Mouse (Mus musculus) frontal cortex, postnatal 25 days (tissue): ENCODE results near the gene Cct7.

ENCODE experiments used
- DNase-seq, 2 experiments: peaks; one replicate each; pipeline ENCODE4 v3.0.0; 2022; ENCODE audit warnings: low spot score in 2 of 2

The Cct7 gene

DNA sequence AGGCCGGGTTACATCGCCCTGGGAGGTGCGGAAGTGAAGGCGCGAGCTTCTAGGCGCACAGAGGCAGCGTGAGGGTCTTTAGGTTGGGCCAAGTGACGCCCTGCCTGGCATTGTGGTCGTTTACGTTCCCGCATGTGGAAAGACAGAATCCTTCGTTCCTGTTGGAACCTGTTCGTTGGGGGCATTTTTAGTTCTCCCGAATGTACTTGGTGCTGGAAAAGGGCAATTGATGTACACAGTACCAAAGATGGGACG is 1.0 kb downstream of the Cct7 start:
- no peak for DNase-seq

DNA sequence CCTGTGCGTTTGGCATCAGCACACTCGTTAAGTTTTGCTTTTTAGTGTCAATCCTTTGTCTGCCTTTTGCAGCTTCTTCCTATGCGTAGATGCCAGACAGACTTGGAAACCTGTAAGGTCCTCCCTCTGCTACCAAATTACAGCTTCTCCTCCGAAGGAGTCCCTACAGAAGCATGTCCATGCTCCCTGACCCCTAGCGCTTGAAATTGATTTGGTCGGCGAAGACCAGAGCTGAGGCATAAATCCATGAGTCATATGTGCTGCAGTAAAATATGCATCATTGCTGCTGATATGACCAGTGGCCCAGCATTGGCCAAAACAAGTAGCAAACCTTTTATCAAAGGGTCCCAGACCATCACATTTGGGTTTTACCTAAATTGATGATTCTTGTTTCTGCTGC is 1.5 kb downstream of the Cct7 start:
- DNase-seq, result no peak

DNA sequence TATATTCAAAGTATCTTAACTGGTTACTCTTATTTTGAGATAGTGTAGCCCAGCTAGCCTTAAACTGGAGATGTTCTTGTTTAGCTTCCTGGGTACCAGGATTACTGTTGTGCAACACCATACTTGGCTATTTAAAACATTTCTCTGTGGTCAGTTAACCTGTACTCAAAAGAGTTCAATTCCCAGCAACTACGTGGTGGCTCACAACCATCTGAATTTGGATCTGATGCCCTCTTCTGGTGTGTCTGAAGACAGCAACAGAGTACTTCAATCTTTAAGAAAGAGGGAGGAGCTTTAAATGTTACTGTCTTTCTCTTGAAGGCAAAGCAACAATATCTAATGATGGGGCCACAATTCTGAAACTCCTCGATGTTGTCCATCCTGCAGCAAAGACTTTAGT is 8.3 kb downstream of the Cct7 start:
- no peak for DNase-seq

DNA sequence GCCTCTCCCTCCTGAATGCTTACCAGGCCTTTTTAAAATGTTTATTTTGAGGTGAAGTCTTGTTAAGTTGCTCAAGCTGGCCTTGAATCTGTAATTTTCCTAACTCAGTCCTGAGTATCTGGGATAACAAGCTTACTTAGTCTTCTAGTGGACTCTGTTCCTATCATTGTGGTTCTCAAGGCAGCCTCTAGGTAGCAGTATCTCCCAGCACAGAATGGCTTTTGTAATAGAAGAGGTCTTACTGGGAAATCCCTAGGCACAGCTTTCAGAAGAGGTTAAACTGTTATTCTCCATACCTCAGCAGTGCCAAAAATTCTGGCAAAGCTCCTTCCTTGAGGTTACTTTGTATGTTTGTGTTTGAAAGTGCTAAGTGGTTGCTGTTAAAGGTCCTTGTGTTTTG is 14.1 kb downstream of the Cct7 start:
- no peak for DNase-seq

DNA sequence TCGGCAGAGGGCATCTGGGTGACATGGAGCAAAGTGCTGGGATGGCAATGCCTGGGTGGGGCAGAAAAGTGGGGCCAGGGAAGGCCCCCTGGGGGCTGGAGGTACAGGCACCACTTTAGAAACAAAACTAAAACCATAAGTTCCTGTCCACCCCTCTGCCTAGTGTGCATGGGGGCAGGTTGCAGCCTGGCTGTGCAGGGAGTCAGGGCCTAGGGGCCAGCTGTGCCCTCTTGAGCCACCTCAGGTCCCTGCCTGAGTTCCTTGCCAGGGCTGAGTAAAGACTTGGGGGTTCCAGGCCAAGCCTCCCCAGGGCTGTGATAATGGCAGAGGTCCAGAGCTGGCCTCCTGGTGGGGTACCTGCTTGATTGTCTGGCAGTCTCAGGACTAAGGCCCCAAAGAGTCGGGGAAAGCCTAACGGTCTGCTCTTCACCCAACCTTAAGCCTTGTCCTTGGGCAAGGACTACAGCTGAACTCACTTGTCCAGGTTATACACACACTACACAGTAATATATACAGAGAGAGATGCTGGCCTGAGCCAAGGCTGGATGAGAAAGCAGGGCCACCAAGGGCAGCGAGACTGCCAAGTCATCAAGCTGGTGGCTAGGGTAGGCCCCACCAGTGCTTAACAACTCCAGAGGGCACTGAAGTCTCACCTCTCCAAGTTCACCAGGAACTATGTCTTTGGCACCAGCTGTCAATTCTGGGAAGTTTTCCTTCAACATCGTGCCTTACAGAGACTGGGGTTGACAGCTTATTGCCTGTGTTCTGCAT is 18.5 kb downstream of the Cct7 start:
- no peak for DNase-seq

DNA sequence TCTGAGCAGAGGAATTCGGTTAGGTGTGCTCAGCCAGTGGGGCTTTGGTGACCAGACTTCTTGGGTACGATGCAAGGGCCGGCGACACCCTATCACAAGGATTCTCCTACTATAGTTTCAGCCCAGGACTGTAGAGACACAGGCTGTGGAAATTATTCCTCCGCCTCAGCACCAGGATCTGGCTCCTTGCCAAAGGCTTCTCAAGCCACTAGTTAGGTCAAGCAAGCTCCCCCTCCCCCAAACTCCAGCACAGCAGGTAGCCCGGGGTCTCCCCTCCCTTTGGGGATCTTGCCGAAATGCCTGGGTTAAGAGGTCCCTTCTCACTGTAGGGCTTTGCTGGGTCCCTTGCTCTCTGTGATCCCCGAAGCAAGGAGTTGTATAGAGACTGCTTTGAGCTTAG is 20.6 kb downstream of the Cct7 start:
- DNase-seq, result no peak

DNA sequence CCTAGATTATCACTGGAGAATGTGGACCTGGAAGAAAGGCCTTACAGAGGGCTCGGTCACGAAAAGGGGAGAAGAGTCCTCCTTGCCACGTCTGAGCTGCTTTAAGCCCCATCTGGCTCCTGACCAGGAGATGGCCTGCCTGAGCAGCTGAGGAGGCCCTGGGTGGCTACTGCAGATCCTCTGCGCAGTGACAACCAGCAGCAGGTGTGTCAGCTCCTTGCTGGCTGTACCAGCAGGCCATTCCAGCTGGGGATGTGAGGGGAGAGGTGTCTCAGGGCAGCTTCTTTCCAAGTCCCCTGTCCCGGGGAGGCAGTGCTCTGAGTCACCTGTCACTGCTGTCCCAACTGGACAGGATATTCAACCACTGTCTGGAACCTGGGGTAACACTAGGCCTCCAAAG is 21.2 kb downstream of the Cct7 start:
- no peak for DNase-seq

DNA sequence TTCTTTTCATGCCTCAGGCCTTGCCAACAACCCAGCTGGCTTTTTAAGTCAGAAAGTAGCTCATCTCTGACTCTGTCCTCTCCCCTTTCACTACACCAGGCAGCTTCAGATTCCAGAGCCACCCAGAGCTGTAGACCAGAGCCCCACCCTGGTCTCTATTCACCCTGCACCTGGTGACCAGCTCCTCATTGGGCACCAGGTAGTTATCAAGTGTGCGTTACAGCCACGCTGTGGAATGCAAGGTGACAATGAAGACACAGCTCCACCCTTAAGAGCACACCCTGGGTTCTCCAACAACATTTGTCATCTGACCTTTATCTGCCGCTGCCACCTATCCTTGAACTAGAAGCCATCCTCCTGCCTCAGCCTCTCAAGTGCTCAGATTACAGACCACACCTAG is 24.3 kb downstream of the Cct7 start:
- DNase-seq, result no peak

DNA sequence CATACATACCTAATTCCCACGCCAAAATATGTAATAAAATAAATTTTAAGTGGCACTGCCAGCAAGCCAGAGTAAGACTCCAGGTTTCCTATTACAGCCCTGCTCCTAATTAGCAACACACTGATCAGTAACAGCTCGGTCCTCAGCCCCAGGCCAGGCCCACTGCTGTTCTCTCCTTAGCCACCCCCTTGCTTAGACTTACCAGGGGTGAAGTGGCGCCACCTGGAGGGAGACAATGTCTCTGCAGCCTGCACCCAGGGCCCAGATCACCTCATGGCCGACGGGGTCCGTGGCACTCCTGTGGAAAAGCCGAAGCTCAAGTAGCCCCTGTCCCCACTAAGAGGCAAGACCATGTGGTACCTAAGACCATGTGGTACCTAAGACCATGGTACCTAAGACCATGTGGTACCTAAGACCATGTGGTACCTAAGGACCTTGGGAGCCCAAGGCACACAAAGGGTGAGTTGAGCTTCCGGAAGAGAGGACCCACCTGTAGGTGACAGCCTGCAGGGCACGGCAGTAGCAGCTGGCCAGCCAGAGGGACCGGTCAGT is 26.1 kb downstream of the Cct7 start:
- DNase-seq, result no peak

DNA sequence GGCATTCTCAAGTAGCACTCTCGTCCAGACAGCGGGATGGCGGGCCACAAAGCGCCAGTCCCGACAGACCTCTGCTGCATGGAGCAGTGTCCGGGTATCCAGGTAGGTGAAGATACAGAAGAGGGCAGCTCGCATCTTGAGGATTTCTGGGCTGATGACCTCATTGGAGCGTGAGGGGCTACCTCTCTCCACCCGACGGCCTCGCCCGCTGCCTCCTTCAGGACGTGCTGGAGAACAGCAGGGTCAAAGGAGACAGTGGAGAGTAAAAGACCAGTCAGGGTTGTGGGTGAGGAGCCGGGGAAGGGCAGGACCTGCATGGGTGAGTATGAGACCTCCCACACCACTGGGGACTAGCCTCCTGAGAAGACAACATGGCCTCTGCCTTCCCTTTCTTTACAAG is 27.1 kb downstream of the Cct7 start:
- no peak for DNase-seq

DNA sequence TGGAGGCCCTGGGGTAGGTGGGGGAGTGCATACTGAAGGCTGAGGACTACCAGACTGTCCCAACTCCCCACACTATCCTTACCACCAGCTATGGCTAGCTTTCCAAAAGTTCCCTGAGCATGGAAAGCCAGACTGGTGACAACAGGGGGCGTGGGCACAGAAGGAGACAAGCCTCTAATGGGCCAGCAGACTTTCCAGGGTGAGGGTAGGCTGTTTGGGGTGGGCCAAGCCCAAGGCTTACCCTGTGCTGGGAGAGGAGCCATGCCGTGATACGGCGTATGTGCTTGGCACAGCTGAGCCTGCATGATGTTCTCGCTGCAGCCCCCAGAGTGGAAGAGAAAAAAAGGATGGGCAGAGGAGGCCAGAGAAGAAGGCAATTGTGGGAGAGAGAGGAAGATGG is 28.7 kb downstream of the Cct7 start:
- no peak for DNase-seq

DNA sequence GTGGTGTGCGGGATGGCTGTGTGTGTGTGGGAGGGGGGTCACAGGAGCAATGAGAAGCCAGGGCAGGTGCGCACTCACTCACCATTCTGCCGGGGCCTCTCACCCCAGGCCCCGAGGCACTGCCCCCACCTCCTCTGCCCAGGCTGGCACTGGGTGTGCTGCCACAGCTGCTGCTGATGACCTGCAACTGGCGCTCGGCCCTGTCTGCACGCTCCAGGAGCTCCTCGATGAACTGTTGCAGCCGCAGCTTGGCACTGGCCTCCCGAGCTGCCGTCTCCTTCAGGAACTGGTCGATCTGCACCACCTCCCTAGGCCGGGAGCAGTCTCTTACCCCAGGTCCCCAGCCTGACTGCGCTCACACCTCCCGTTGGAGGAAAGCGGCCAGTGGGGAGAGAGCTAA is 29.4 kb downstream of the Cct7 start:
- DNase-seq, result no peak

DNA sequence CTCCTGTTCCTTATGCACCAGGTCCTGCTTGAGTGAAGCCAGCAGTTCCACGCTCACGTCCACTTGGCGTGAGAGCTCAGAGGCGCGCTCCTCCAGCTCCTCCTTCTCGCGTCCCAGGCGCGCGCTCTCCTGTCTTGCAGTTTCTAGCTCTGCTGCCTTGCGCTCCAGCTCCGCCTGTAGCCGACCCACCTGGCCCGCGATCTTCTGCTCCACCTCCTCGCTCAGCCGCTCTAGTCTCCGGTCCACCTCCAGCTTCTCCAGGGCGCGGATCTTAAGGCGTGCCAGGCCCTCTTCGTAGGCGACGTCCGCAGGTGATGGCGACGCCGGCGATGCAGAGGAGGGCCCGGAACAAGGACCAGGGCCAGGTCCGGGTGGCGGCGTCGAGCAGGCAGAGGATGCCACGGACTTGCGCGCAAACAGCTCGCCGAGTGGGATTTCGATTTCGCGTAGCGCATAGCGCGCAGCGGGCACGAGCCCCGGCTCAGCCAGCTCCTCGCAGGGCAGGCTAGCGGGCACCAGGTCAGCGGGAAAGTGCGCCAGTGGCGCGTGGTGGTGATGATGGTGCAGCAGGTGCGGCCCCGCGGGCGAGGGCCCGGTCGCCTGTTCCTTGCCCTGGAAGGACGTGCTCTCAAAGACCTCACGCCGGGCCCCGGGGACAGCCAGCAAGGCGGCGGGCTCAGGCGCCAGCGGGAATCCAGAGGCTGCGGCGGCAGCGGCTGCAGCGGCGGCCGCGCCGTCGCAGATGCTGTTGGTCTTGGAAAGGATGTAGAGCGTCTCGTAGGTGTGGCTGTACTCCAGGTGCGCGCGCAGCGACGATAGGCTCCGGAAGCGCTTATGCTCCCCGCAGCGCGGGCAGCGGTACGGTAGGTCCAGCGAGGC is 32.8 kb downstream of the Cct7 start:
- no peak for DNase-seq

DNA sequence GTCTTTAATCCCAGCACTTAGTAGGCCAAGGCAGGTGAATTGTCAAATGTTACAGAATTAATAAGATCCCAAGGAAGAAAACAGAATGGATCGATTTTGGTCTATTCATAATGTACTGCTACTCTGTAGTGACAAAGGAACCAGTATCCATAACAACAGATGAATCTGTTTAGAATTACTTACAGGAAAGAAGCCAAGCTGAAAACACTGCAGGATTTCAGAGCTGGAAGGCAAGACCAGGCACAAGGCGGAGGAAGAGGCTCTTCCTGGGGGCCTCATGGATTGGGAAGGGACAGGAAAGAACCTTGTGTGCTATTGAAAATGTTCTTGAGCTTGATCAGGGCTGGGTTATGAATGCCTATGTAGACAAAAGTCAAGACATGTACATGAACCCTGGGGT is 34.4 kb downstream of the Cct7 start:
- no peak for DNase-seq

DNA sequence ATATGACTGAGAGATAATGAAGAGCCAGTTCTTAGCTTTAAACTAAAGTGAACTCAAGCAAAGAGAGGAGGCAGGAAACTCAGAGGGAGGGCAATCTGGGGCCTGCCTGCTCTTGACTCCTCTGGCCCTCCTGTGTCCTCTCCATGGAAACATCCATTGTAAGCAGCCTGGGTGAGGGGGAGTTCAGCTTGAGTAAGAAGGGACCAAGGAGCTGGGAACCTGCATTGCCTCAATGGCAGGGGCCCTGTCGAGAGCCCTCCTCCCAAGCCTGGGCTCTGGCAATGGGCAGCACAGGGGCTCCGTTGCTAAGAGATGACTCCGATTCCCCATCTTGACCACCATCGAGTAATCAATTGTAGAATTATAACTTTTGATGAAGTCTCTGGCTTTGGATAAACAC is 37.2 kb downstream of the Cct7 start:
- no peak for DNase-seq

DNA sequence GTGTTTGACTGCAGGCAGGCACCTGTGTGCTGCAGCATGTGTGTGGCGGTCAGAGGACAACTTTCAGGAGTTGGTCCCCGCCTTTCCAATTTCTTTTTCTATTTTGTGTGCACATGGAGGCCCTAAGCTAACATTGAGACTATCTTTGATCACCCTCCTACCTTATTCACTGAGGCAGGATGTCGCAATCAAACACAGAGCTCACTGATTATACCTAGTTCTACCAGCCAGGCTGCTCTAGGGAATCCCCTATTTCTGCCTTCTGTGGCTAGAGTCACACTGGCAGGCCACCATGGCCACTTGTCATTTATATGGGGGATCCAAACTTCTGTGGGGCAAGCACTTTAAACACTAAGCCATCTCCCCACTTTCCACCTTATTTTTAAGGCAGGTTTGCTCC is 38.4 kb downstream of the Cct7 start:
- DNase-seq, result no peak

DNA sequence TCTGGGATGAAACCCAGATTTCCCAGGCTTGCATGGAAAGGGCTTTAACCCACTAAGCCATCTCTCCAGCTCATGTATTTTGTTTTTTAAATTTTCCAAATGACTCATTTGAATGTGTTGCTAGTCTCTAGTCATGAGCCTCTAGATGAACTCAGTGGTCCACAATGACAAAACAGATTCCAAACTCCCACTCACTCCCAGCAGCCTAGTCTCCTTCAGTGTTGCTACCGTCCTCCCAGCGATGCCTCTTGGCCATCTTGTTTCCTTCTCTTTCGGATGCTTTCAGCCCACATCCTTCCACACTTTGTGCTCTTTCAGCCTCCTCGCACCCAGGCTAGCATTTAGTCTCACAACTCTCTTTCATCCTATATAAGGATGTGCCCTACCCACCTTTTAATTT is 38.9 kb downstream of the Cct7 start:
- DNase-seq, result no peak

DNA sequence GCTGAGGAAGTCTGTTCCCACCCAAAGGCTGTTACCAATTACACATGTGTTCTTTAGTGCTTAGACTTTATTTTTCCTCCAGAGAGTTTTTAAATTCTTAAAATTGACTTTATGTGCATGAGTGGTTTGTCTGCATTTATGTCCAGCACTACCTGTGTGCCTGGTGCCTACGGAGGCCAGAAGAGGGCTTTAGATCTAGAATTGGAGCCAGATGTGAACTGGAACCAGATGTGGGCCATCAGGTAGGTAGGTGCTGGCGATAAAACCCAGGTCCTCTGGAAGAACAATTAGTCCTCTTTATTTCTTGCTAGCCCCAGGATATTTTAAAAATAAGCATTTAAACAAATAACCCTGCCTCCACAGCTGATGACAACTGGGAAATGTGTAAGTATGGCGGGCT is 40.3 kb downstream of the Cct7 start:
- no peak for DNase-seq

DNA sequence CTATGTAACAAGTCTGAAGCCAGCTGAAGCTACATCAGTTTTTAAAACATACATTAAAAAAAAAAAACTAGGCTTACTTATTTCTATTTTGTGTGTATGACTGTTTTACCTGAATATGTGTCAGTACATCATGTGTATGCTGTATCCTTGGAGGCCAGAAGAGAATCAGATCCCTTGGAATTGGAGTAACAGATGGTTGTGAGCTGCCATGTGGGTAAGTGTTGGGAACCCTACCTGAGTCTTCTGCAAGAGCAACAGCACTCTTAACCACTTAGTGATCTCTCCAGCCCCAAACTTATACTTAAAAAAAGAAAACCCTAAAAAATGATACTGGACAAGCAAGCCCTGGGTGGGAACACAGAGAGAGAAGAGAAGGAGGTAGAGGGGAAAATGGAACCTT is 45.7 kb downstream of the Cct7 start:
- no peak for DNase-seq

DNA sequence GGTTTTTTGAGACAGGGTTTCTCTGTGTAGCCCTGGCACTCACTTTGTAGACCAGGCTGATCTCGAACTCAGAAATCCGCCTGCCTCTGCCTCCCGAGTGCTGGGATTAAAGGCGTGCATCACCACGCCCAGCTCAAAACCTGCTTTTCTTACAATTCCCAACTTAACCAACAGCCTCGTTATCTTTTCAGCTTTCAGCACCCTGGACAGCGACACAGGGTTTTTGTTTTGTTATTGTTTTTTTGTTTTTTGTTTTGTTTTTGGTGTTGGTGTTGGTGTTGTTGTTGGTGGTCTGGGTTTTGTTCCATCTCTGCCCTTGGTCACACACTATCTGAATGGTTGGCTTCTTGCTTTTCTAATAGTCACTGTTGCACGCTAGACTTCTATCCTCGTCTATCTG is 46.8 kb downstream of the Cct7 start:
- DNase-seq, result no peak

DNA sequence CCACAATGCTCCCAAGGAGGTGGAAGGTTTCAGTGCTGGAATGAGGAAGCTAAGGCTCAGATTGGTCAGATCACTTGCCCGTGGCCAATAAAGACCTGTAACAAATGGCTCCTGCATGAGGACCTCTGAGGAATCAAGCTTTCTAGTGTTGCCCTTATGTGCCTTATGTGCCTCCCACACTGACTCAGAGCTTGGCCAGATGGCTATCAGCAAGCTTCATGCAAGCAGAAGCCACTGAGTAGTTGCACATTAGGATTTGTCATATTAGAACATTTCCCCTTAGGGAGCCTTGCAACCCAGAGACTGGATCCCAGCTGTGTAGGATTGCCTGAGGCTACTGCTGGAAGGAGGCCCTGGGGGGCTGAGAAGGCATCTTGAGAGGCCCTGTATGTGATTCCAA is 49.1 kb downstream of the Cct7 start:
- no peak for DNase-seq

DNA sequence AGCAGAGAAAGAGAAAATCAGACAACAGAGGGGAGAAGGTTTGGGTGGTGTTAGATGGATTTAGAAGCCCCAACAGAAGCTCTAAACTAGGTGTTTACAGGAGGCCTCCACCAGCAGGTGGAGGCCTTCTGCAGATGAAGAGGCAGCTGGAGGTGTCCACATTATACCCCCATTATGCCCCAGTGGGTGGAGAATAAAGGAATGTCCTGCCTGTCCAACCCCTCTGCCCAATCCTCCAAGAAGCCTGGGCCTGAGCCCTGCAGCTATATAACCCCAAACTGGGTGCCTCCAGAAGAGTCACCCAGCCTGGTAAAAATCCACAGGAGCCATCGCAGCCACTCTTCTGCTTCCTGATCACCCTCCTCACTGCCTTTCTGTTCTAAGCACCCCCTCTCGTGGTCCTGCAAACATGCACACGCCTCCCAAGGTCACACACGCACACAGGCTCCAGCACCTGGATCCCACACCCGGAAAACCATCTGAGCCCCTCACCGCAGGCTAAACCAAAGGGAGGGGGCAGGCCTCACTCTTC is 50.3 kb downstream of the Cct7 start:
- no peak for DNase-seq
